Mouse (Mus musculus) liver, embryonic 11.5 days (tissue): ENCODE data around the gene Vim. TPM values are rescaled to one million over a fixed set of nuclear protein-coding genes. Genes with fewer than 3 reads are reported as not detected.
A peak's percentile ranks its signal among the peaks of the same experiment; 100 is the strongest.

ENCODE experiments used
- ATAC-seq: fragments of 200-750 bp; cut with Nextera tagmentation; replicated peaks from 2 replicates; pipeline ENCODE4 v1.8.0; 2017; ENCODE audit warnings: moderate number of reproducible peaks, mild to moderate bottlenecking, moderate TSS enrichment, moderate library complexity; ENCODE audit not compliant: low FRiP score
- DNase-seq: peaks from one replicate; pipeline ENCODE4 v3.0.0-alpha.2; 2017; ENCODE audit warnings: low spot score
- H3K27ac ChIP-seq: fragments of 300-500 bp; sonication (generic); 2 replicates; pipeline ENCODE4 v1.5.1; 2014; ENCODE audit warnings: mild to moderate bottlenecking, low read depth, low read length, control low read depth
- H3K27me3 ChIP-seq: fragments of 300-500 bp; sonication (generic); replicated peaks from 2 replicates; pipeline ENCODE4 v1.6.1; 2014; ENCODE audit warnings: low read length, mixed read lengths; ENCODE audit not compliant: control insufficient read depth, insufficient read depth
- H3K36me3 ChIP-seq: fragments of 300-500 bp; sonication (generic); 2 replicates; pipeline ENCODE4 v1.6.1; 2014; ENCODE audit warnings: mild to moderate bottlenecking, low read length, moderate library complexity, mixed read lengths; ENCODE audit not compliant: control insufficient read depth, insufficient read depth
- H3K4me1 ChIP-seq: fragments of 300-500 bp; sonication (generic); replicated peaks from 2 replicates; pipeline ENCODE4 v1.6.1; 2014; ENCODE audit warnings: low read length, mixed read lengths; ENCODE audit not compliant: control insufficient read depth, insufficient read depth
- H3K4me2 ChIP-seq: fragments of 300-500 bp; sonication (generic); 2 replicates; pipeline ENCODE4 v1.6.1; 2014; ENCODE audit warnings: mild to moderate bottlenecking, control low read depth, moderate library complexity
- H3K4me3 ChIP-seq: fragments of 300-500 bp; sonication (generic); 2 replicates; pipeline ENCODE4 v1.5.1; 2014; ENCODE audit warnings: low read depth, low read length, control low read depth
- H3K9ac ChIP-seq: fragments of 300-500 bp; sonication (generic); 2 replicates; pipeline ENCODE4 v1.6.1; 2014; ENCODE audit warnings: low read depth, low read length, control low read depth
- H3K9me3 ChIP-seq: fragments of 300-500 bp; sonication (generic); 2 replicates; pipeline ENCODE4 v1.6.1; 2016; ENCODE audit warnings: low read length, inconsistent platforms, mixed read lengths; ENCODE audit not compliant: control insufficient read depth
- WGBS: fragments of 180-500 bp; shearing (Covaris S2); extraction: QIAGEN DNeasy Blood & Tissue Kit; methylation state at CpG from one replicate; pipeline ENCODE4 v1.1.7; 2014; 5-methylcytosine and 5-hydroxymethylcytosine counted together
- polyA plus RNA-seq: library from polyadenylated mRNA; unstranded; fragments of >200 nt; fragmentation: Nextera tagmentation; extraction: Ambion mirVana; gene quantifications from 2 replicates; pipeline ENCODE4 v1.2.1, GENCODE M21; 2014

Vim gene
- 222 and 235 TPM in 2 replicates for polyA plus RNA-seq

- Histone ChIP-seq H3K36me3 (peaks cover 7% of the 10 kb centered on the region; the same call in 1 of the 2 replicates), H3K27ac (peak within 1 kb of the TSS; percentile 81), H3K4me2 (peak within 1 kb of the TSS; percentile 85), H3K4me3 (peak within 1 kb of the TSS; percentile 63), H3K9me3 (no peaks in the 10 kb centered on the region), H3K4me1 (peaks cover 26% of the 10 kb centered on the region), H3K9ac (peak within 1 kb of the TSS; percentile 75), H3K27me3 (peaks cover 17% of the 10 kb centered on the region)
- ATAC-seq (peak; percentile 80), DNase-seq (peak; percentile 86)
- WGBS, result under 1% methylated on average over 26 of the region's 26 CpGs
These were observed at the start of gene Vim for GRCm38 (mm10) chr2:13573408-13574065. TSS of gene Vim (plus strand) at chr2:13573927.

GRCm38 (mm10) chr2:13526205-13526604, 47.5 kb upstream of the Vim start:
- H3K4me1 ChIP-seq, result peaks cover 16% of the 10 kb centered on the region
- DNase-seq (no peak), ATAC-seq (no peak)
- 79% methylated on average over 2 of the region's 2 CpGs for WGBS
- H3K4me3 ChIP-seq, result no peak overlapping the region
- no peaks in the 10 kb centered on the region for H3K27me3 ChIP-seq
- no peak overlapping the region for H3K27ac ChIP-seq
- H3K9ac ChIP-seq, result no peak overlapping the region
- no peak overlapping the region for H3K4me2 ChIP-seq
- no peaks in the 10 kb centered on the region for H3K36me3 ChIP-seq
- no peaks in the 10 kb centered on the region for H3K9me3 ChIP-seq

DNA sequence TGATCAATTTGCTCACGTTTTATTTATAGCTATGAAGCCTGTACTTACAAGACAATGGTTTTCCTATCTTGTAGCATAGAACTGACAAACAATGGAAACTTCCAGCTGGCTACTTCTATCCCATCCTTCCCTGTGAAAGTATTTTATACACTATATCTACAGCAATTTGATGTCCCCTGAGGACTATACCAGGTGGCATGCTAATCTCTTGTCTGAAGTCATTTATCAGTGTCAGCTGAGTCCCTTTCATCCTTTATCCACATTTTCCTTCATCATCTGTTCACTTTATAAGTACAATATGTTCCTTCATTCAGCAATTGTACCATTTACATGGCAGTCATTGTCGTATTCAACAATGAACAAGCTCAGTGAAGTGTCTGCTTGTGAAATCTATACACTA, 46.6 kb upstream of the Vim start:
- no peak overlapping the region for H3K9ac ChIP-seq
- DNase-seq (no peak), ATAC-seq (no peak)
- H3K4me3 ChIP-seq, result no peak overlapping the region
- H3K4me2 ChIP-seq, result no peak overlapping the region
- no peak overlapping the region for H3K27ac ChIP-seq
- no peaks in the 10 kb centered on the region for H3K27me3 ChIP-seq
- no peaks in the 10 kb centered on the region for H3K36me3 ChIP-seq
- peaks cover 16% of the 10 kb centered on the region for H3K4me1 ChIP-seq
- 61% methylated on average over 2 of the region's 2 CpGs for WGBS
- no peaks in the 10 kb centered on the region for H3K9me3 ChIP-seq

DNA sequence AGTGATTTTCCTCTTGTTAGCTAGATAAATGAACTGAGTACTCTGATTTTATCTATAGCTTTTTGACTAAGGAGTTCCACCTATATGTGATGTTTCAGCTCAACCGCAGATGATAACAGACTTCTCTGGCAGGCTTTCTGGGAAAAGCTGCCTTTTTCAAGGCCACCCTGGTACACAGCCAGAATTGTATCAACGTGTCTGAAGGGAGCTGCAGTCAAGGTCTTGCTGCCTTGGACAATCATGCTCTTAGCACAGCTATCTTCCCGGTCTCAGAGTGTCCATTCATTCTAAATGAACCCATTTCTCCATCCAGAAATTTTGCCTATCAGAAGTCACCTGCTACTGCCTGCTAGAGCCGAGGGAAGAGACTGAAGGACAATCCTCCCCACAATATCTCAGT, 46.2 kb upstream of the Vim start:
- no peaks in the 10 kb centered on the region for H3K9me3 ChIP-seq
- no peak overlapping the region for H3K9ac ChIP-seq
- no peak overlapping the region for H3K4me3 ChIP-seq
- H3K4me1 ChIP-seq, result peaks cover 16% of the 10 kb centered on the region
- 68% methylated on average over 4 of the region's 4 CpGs for WGBS
- H3K27me3 ChIP-seq, result no peaks in the 10 kb centered on the region
- no peak for DNase-seq
- no peaks in the 10 kb centered on the region for H3K36me3 ChIP-seq
- no peak for ATAC-seq
- no peak overlapping the region for H3K4me2 ChIP-seq
- no peak overlapping the region for H3K27ac ChIP-seq

DNA sequence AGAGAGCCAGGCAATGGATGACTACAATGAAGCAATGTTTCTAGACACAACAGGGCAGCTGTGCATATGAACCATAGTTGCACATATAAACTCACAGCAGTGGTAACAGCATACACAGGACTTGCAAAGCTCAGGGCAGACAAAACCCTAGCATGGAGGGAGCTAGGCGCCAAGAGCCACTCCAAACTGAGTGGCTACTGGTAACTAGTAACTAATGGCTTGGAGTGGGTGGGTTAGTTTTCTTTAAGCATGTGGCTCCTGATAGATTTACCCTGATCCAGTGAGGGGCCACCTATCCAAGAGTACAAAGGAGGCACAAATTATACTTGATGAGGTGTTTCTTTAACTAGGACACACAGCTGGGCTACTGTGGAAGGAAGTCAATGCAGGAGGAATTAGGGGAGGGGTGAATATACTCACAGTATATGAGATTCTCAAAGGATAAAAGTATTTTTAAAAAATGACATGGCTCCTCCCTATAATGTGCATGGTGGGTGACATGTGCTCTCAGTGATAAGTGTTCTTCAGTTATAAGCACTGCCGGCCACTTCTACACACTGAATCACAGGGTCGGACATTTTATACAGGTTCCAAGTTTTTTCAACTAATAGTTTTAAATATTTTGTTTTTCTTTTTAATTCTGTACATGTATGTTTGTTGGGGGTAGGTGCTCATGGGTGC, 44.3 kb upstream of the Vim start:
- ATAC-seq (peak; percentile 76), DNase-seq (no peak)
- WGBS, result 70% methylated on average over 3 of the region's 3 CpGs
- Histone ChIP-seq H3K27me3 (no peaks in the 10 kb centered on the region), H3K9ac (no peak overlapping the region), H3K36me3 (no peaks in the 10 kb centered on the region), H3K4me2 (no peak overlapping the region), H3K27ac (no peak overlapping the region), H3K4me3 (no peak overlapping the region), H3K4me1 (peaks cover 6% of the 10 kb centered on the region), H3K9me3 (no peaks in the 10 kb centered on the region)

DNA sequence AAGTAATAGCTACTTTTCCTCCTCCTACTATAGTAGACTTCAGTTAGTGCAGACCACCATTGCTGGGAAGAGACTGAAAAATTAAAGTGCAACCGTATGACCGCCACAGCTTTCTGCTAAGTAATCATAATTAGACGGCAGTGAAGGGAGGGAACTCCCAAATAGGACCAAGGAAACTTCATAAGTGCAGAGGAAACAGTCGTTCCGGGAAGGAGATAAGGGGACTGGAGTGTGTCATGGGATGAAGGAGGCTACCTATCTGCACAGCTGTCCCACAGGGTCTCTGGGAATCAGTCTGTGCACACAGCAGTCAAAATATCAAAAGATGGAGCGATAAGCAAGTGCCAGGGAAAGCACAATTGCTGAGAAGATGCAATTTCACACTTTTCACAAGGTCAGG, 43.1 kb upstream of the Vim start:
- H3K9me3 ChIP-seq, result no peaks in the 10 kb centered on the region
- H3K27me3 ChIP-seq, result no peaks in the 10 kb centered on the region
- H3K9ac ChIP-seq, result no peak overlapping the region
- H3K4me2 ChIP-seq, result no peak overlapping the region
- no peaks in the 10 kb centered on the region for H3K36me3 ChIP-seq
- 63% methylated on average over 6 of the region's 6 CpGs for WGBS
- DNase-seq (no peak), ATAC-seq (no peak)
- H3K4me3 ChIP-seq, result no peak overlapping the region
- H3K4me1 ChIP-seq, result peaks cover 6% of the 10 kb centered on the region
- no peak overlapping the region for H3K27ac ChIP-seq

DNA sequence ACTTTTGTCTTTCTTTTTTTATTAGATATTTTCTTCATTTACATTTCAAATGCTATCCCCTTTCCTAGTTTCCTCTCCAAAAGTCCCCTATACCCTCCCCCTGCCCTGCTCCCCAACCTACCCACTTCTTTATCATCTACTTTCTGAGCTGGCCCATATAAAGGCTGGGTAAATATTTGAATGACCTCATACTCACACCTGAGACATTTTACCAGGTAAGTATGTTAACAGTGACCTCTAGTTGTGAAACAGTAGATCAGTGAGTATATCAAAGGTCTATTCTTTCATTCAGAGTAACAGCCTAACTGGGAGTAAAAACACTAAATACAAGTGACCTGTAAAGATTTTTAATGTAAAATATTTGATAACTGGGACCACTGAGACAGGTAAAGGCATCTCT, 37.0 kb upstream of the Vim start:
- DNase-seq (no peak), ATAC-seq (no peak)
- Histone ChIP-seq H3K27ac (no peak overlapping the region), H3K9ac (no peak overlapping the region), H3K4me2 (no peak overlapping the region), H3K4me1 (peaks cover 5% of the 10 kb centered on the region), H3K36me3 (no peaks in the 10 kb centered on the region), H3K27me3 (no peaks in the 10 kb centered on the region), H3K9me3 (no peaks in the 10 kb centered on the region), H3K4me3 (no peak overlapping the region)

DNA sequence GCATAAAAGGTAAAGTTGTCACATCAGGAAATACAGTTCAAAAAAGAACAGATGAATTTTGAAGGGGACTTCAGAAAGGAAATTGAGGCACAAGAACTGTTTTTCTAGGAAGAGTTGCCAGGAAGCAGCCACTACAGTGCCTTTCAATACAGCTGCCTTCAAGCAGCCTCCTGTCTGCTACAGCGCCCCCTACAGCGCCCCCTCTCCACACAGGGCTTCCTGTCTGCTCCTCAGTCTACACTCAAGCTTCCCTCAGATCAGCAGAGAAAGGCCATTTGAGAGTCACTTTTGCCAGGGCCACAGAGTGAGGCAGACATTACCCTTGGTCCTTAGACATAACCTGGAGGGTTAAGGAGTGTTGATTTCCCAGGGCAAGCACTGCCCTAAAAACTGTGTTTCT, 36.0 kb upstream of the Vim start:
- Histone ChIP-seq H3K4me1 (peaks cover 5% of the 10 kb centered on the region), H3K9me3 (no peaks in the 10 kb centered on the region), H3K27me3 (no peaks in the 10 kb centered on the region), H3K36me3 (no peaks in the 10 kb centered on the region), H3K9ac (no peak overlapping the region), H3K4me2 (no peak overlapping the region), H3K27ac (no peak overlapping the region), H3K4me3 (no peak overlapping the region)
- WGBS, result 29% methylated on average over 2 of the region's 2 CpGs
- peak; percentile 55 for ATAC-seq
- no peak for DNase-seq

GRCm38 (mm10) chr2:13538258-13538657, 35.5 kb upstream of the Vim start:
- DNase-seq (no peak), ATAC-seq (0 out of 2 replicates have a peak, but pooled peaks have one; percentile 29)
- H3K4me2 ChIP-seq, result no peak overlapping the region
- no peak overlapping the region for H3K27ac ChIP-seq
- no peak overlapping the region for H3K4me3 ChIP-seq
- no peaks in the 10 kb centered on the region for H3K9me3 ChIP-seq
- peaks cover 9% of the 10 kb centered on the region for H3K4me1 ChIP-seq
- no peaks in the 10 kb centered on the region for H3K36me3 ChIP-seq
- no peaks in the 10 kb centered on the region for H3K27me3 ChIP-seq
- WGBS, result 76% methylated on average over 2 of the region's 2 CpGs
- no peak overlapping the region for H3K9ac ChIP-seq
